Mouse (Mus musculus) stomach, postnatal 0 days (tissue): ENCODE data around the gene Hmces.

ENCODE experiments used
- CTCF ChIP-seq: IDR thresholded peaks from 2 replicates; pipeline ENCODE4 v1.5.1; 2016; ENCODE audit warnings: antibody characterized with exemption, low read depth, mild to moderate bottlenecking, moderate library complexity
- EP300 ChIP-seq: optimal IDR thresholded peaks from 2 replicates; pipeline ENCODE3; 2016; ENCODE audit warnings: antibody characterized with exemption

DNA sequence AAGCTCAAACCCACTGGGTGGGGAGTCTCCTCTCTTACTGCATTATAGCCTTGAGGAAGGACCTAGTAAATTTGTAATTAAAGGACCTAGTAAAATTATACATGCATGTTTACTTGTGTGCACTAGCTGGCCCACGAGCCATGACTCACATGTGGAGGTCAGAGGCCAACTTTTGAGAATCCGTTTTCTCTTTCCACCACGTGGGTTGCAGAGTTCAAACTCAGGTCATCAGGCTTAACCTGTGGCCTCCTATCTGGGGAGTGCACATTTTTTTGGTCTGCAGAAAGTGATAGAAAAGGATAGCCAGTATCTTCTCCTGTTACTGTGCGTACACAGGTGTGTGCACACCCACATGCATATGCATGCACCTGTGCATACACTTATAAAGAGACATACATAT lies 34.7 kb upstream of the Hmces start:
- TF ChIP-seq CTCF (no peak), EP300 (no peak)
